Mouse (Mus musculus) Patski (cell line): ENCODE data around the gene Fbxo46. TPM values are rescaled to one million over a fixed set of nuclear protein-coding genes. Genes with fewer than 3 reads are reported as not detected.

ENCODE experiments used
- ATAC-seq: fragments of 100-300 bp; one replicate; pipeline ENCODE4 v1.8.0; 2021
- CTCF ChIA-PET: fragments of 350-600 bp; sonication (Branson Sonifier 250); formaldehyde crosslinking; loops from one replicate; lab custom pipeline; 2022; ENCODE audit warnings: inconsistent platforms; lab: Charles Lee
- POLR2A ChIA-PET: fragments of 350-600 bp; sonication (Branson Sonifier 250); formaldehyde crosslinking; loops from one replicate; lab custom pipeline; 2022; ENCODE audit warnings: antibody characterized with exemption, inconsistent platforms; lab: Charles Lee
- DNase-seq: peaks from one replicate; pipeline ENCODE4 v3.0.0-alpha.2; 2011; ENCODE audit warnings: low read depth, low spot score
- H3K27me3 ChIP-seq: fragments of 371-371 bp; one replicate; pipeline ENCODE4 v1.5.1; 2021
- CTCF ChIP-seq: fragments of 100-300 bp; IDR thresholded peaks from one replicate; pipeline ENCODE4 v1.5.1; 2021
- in situ Hi-C: fragments of 300-500 bp; cut with MboI; formaldehyde crosslinking; loops from 3 replicates; pipeline ENCODE4 v1.11.1; 2018; ENCODE audit warnings: low pct_unique_long_range_greater_than_20kb, mixed read lengths
- polyA plus RNA-seq: library from polyadenylated mRNA; unstranded; gene quantifications from one replicate; pipeline ENCODE4 v1.2.3, GENCODE M21; 2021

Fbxo46 gene
- polyA plus RNA-seq, 1 experiment from 2014 or later, result 13.0 TPM

- no peak for ATAC-seq
- no peaks in the 10 kb centered on the region for H3K27me3 ChIP-seq
- ChIA-PET CTCF (interaction anchor here (13.4 to 17.1 kb wide), 2 partner anchors 6 to 8 kb away, joined by 238 read pairs; partner anchors contain the start of genes Dmpk, Dmwd and Six5), POLR2A (interaction anchor here (1.4 to 7.5 kb wide), 2 partner anchors 13 to 57 kb away, joined by 3 to 48 read pairs; partner anchors contain the start of genes Foxa3 and Six5)
- no peak for DNase-seq
- no peak for TF ChIP-seq CTCF
- in situ Hi-C loops, result no loop called here
These were observed 39.2 kb upstream of the Fbxo46 start for GRCm38 (mm10) chr7:19080451-19080950.

DNA sequence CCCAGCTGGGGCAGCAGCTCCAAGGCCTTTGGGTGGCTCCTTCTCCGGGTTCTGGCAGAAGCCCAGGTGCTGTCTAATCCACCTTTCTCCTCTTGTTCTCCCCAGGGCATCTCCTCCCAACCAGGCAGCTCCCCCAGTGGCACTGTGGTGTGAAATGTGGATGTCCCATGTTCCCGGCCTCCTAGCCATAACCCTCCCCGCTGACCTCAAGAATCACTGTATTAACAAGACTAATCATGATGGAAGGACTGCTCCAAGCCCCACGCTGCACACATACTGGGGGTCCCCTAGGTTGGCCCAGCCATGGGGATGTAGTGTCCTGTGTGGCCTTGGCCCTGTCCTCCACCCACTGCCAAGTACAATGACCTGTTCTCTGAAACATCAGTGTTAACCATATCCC, 37.5 kb upstream of the Fbxo46 start:
- TF ChIP-seq CTCF, result no peak
- in situ Hi-C loops, result no loop called here
- no peaks in the 10 kb centered on the region for H3K27me3 ChIP-seq
- no peak for DNase-seq
- ChIA-PET POLR2A (interaction anchor here (7.5 kb wide), 1 partner anchor 12 kb away, joined by 48 read pairs; the partner anchor contains the start of gene Six5), CTCF (interaction anchor here (3.4 to 17.1 kb wide), 2 partner anchors 7 to 11 kb away, joined by 25 to 238 read pairs; partner anchors contain the start of gene Dmwd)
- ATAC-seq, result no peak

DNA sequence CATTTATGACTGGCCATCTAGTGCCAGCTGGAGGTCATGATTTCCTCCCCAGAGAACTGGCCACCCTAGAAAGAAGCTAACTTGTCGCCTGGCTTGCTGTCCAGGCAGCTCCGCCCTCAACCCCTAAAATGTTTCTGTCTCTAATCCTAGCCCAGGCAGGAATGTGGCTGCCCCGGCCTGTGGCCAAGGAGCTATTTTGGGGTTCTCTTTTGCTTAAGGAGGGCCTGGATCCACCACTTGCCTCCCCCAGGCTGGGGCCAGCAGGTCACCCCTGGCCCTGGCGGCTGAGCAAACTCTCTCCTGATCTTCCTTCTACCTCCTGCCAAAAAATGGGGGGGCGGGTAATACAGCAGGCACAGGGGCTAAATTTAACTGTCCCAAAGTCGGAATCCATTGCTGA, 36.6 kb upstream of the Fbxo46 start:
- DNase-seq (no peak), ATAC-seq (peak; percentile 41)
- CTCF ChIA-PET, result interaction anchor here (1.0 to 17.1 kb wide), 3 partner anchors 8 to 31 kb away, joined by 3 to 238 read pairs (median 25); partner anchors contain the start of gene Dmwd
- no peaks in the 10 kb centered on the region for H3K27me3 ChIP-seq
- in situ Hi-C loops, result no loop called here
- POLR2A ChIA-PET, result interaction anchor here (0.9 to 7.5 kb wide), 2 partner anchors 8 to 11 kb away, joined by 4 to 48 read pairs; partner anchors contain the start of genes Dmwd and Six5
- TF ChIP-seq CTCF, result no peak

DNA sequence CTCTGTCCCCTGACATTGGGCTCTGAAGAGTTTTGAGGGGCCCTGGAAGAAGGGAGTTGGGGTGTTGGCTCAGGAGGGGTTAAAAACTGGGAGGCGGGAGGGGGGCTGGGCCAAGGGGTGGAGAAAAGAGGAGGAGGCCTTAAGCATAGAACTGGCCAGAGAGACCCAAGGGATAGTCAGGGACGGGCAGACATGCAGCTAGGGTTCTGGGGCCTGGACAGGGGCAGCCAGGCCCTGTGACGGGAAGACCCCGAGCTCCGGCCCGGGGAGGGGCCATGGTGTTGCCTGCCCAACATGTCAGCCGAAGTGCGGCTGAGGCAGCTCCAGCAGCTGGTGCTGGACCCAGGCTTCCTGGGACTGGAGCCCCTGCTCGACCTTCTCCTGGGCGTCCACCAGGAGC, 36.0 kb upstream of the Fbxo46 start, which contains the start of gene Dmpk:
Gene Dmpk (plus strand): TSS at position 149 of the 400 bp plus-strand sequence.
- ATAC-seq (peak; percentile 28), DNase-seq (no peak)
- POLR2A ChIA-PET, result interaction anchor here (0.8 to 7.5 kb wide), 4 partner anchors 8 to 37 kb away, joined by 3 to 48 read pairs (median 4); partner anchors contain the start of genes Dmwd and Six5
- in situ Hi-C loops, result no loop called here
- TF ChIP-seq CTCF, result no peak
- H3K27me3 ChIP-seq, result no peaks in the 10 kb centered on the region
- CTCF ChIA-PET, result interaction anchor here (1.0 to 17.1 kb wide), 3 partner anchors 9 to 31 kb away, joined by 3 to 238 read pairs (median 25); partner anchors contain the start of gene Dmwd

GRCm38 (mm10) chr7:19084277-19084771, 35.3 kb upstream of the Fbxo46 start:
- peak; percentile 3 for ATAC-seq
- no peak for TF ChIP-seq CTCF
- no peaks in the 10 kb centered on the region for H3K27me3 ChIP-seq
- DNase-seq, result no peak
- in situ Hi-C loops, result no loop called here
- POLR2A ChIA-PET, result interaction anchor here (0.8 to 7.5 kb wide), 5 partner anchors 8 to 36 kb away, joined by 3 to 48 read pairs (median 4); partner anchors contain the start of genes Dmwd and Six5
- CTCF ChIA-PET, result interaction anchor here (3.4 to 17.1 kb wide), 2 partner anchors 9 to 10 kb away, joined by 25 to 238 read pairs; partner anchors contain the start of gene Dmwd

GRCm38 (mm10) chr7:19084921-19085473, 34.7 kb upstream of the Fbxo46 start:
- TF ChIP-seq CTCF, result no peak
- DNase-seq, result no peak

GRCm38 (mm10) chr7:19085495-19085894, 34.2 kb upstream of the Fbxo46 start:
- CTCF ChIA-PET, result interaction anchor here (17.1 kb wide), 1 partner anchor 11 kb away, joined by 238 read pairs; the partner anchor contains the start of gene Dmwd

More at GRCm38 (mm10) chr7:19084921-19085473, 34.7 kb upstream of the Fbxo46 start:
- in situ Hi-C loops, result no loop called here
- ATAC-seq, result no peak
- POLR2A ChIA-PET, result interaction anchor here (0.8 to 7.5 kb wide), 2 partner anchors 9 kb away, joined by 5 to 48 read pairs; partner anchors contain the start of genes Dmwd and Six5
- CTCF ChIA-PET, result interaction anchor here (3.4 to 17.1 kb wide), 2 partner anchors 8 to 10 kb away, joined by 25 to 238 read pairs; partner anchors contain the start of gene Dmwd
- H3K27me3 ChIP-seq, result no peaks in the 10 kb centered on the region

GRCm38 (mm10) chr7:19086042-19086441, 33.6 kb upstream of the Fbxo46 start:
- ATAC-seq (no peak), DNase-seq (no peak)
- no peak for TF ChIP-seq CTCF
- H3K27me3 ChIP-seq, result no peaks in the 10 kb centered on the region
- CTCF ChIA-PET, result interaction anchor here (17.1 kb wide), 1 partner anchor 11 kb away, joined by 238 read pairs; the partner anchor contains the start of gene Dmwd
- in situ Hi-C loops, result no loop called here
- POLR2A ChIA-PET, result interaction anchor here (7.5 kb wide), 1 partner anchor 8 kb away, joined by 48 read pairs; the partner anchor contains the start of gene Six5

More at GRCm38 (mm10) chr7:19085495-19085894, 34.2 kb upstream of the Fbxo46 start:
- ATAC-seq (no peak), DNase-seq (no peak)
- TF ChIP-seq CTCF, result no peak
- POLR2A ChIA-PET, result interaction anchor here (7.5 kb wide), 1 partner anchor 8 kb away, joined by 48 read pairs; the partner anchor contains the start of gene Six5
- in situ Hi-C loops, result no loop called here
- no peaks in the 10 kb centered on the region for H3K27me3 ChIP-seq

- no peaks in the 10 kb centered on the region for H3K27me3 ChIP-seq
- DNase-seq, result no peak
- TF ChIP-seq CTCF, result no peak
- ChIA-PET CTCF (interaction anchor here (17.1 kb wide), 1 partner anchor 12 kb away, joined by 238 read pairs; the partner anchor contains the start of gene Dmwd), POLR2A (interaction anchor here (0.5 to 1.0 kb wide), 2 partner anchors 10 to 12 kb away, joined by 3 to 5 read pairs; partner anchors contain the start of gene Dmwd)
- in situ Hi-C loops, result no loop called here
- ATAC-seq, result no peak
These were observed 32.9 kb upstream of the Fbxo46 start for GRCm38 (mm10) chr7:19086760-19087159.
